Mouse (Mus musculus): Measurements from ENCODE around the gene Pld4. TPM values are rescaled to one million over a fixed set of nuclear protein-coding genes. Genes with fewer than 3 reads are reported as not detected.

Pld4 gene
- polyA plus RNA-seq, 1 experiment from 2014 or later: 15.0 TPM

DNA sequence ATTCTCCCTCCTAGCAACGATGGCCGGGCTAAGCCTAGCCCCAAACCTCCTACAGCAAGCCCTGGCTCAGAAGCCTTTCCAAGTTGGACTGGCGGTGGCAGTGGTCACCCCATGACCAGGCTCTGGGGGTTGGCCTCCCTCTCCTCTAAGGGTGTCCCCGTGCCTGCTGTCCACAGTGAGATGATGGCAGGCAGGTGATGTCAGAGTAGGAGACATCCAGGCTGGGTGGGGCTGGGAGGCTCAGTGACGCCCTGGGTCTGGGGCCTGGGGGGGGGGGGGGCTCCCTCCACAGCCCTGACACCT lies 37.5 kb upstream of the Pld4 start:
- peaks cover 5% of the 10 kb centered on the region; the same call in 1 of the 2 replicates for H3K27me3 ChIP-seq (ENCODE audit: control insufficient read depth, insufficient read depth, low read depth, low read length)
- no peak for ATAC-seq (ENCODE audit: low read depth)
- peak overlapping the region; percentile 88 for H3K4me2 ChIP-seq (ENCODE audit: low read depth, low read length)
- H3K9ac ChIP-seq (ENCODE audit: low read length): peak overlapping the region; percentile 79
- no peaks in the 10 kb centered on the region for H3K9me3 ChIP-seq (ENCODE audit: control insufficient read depth, low read length)
- no peaks in the 10 kb centered on the region for H3K36me3 ChIP-seq (ENCODE audit: control insufficient read depth, insufficient read depth, low read length)
- peak overlapping the region; percentile 74 for H3K4me3 ChIP-seq (ENCODE audit: low read length)
- peak overlapping the region; percentile 89; the same call in 1 of the 2 replicates for H3K27ac ChIP-seq (ENCODE audit: low read length)
- peaks cover 17% of the 10 kb centered on the region for H3K4me1 ChIP-seq (replicated peaks; ENCODE audit: control insufficient read depth, insufficient read depth, low read length)
- WGBS: 5% methylated on average over 4 of the region's 5 CpGs

DNA sequence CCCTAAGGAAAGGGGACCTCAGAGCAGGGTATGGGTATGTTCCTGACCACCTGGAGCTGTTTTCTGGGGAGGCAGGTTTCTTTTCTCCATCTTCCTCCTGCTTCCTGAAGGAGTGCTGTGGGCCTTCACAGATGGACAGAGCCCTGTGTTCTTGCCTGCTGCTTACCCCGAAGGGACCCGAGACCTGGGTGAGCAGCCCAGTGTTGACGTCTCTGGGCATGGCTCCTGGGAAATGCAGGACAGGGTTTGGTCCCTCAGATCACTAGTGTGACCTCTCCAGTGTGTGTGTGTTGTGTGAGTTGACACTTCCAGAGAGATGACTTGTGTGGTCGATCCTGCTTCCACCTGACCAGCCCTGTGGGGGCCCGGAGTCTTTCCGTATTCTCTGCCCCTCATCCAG lies 37.0 kb upstream of the Pld4 start:
- Histone ChIP-seq H3K27ac (ENCODE audit: low read length) (no peak overlapping the region), H3K27me3 (ENCODE audit: control insufficient read depth, insufficient read depth, low read depth, low read length) (peaks cover 5% of the 10 kb centered on the region; the same call in 1 of the 2 replicates), H3K36me3 (ENCODE audit: control insufficient read depth, insufficient read depth, low read length) (no peaks in the 10 kb centered on the region), H3K4me1 (replicated peaks; ENCODE audit: control insufficient read depth, insufficient read depth, low read length) (peaks cover 17% of the 10 kb centered on the region), H3K9ac (ENCODE audit: low read length) (peak overlapping the region; percentile 79), H3K4me2 (ENCODE audit: low read depth, low read length) (peak overlapping the region; percentile 88), H3K9me3 (ENCODE audit: control insufficient read depth, low read length) (no peaks in the 10 kb centered on the region), H3K4me3 (ENCODE audit: low read length) (peak overlapping the region; percentile 74)
- 72% methylated on average over 6 of the region's 6 CpGs for WGBS
- no peak for ATAC-seq (ENCODE audit: low read depth)

DNA sequence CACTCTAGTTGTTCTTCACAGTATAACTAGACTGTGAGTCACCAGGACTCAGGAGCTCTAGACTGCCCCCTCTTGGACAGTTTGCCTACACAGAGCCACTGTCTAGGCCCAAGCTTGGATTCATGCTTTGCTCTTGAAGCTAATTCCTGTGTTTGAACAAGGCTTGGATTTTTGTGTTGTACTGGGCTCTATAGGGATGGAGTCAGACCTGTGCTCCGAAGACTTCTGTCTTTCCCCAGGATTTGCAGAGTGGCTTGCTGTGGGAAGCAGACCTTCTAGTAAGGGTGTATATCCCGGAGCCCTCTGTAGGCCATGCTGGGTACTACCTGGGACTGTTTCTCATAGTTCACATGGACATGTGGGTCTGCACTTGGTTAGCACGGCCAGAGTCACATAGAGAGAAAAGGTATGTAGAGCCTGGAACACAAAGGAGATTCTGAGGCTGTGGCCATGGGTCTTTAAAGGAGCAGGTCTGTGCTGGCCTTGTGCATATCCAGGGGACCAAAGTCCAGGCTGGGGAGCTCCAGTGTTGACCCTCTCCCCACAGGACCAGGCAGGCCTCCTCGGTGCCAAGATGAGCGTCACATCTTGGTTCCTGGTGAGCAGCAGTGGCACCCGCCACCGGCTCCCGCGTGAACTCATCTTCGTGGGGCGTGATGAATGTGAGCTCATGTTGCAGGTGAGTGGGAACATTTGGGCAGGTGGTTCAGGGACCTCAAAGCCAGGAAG lies 36.2 kb upstream of the Pld4 start:
- no peak overlapping the region for H3K27ac ChIP-seq (ENCODE audit: low read length)
- H3K36me3 ChIP-seq (ENCODE audit: control insufficient read depth, insufficient read depth, low read length): no peaks in the 10 kb centered on the region
- peaks cover 14% of the 10 kb centered on the region for H3K4me1 ChIP-seq (replicated peaks; ENCODE audit: control insufficient read depth, insufficient read depth, low read length)
- H3K27me3 ChIP-seq (ENCODE audit: control insufficient read depth, insufficient read depth, low read depth, low read length): peaks cover 5% of the 10 kb centered on the region; the same call in 1 of the 2 replicates
- H3K4me3 ChIP-seq (ENCODE audit: low read length): no peak overlapping the region
- no peak for ATAC-seq (ENCODE audit: low read depth)
- WGBS: 69% methylated on average over 11 of the region's 11 CpGs
- no peak overlapping the region for H3K4me2 ChIP-seq (ENCODE audit: low read depth, low read length)
- no peak overlapping the region for H3K9ac ChIP-seq (ENCODE audit: low read length)
- no peaks in the 10 kb centered on the region for H3K9me3 ChIP-seq (ENCODE audit: control insufficient read depth, low read length)

DNA sequence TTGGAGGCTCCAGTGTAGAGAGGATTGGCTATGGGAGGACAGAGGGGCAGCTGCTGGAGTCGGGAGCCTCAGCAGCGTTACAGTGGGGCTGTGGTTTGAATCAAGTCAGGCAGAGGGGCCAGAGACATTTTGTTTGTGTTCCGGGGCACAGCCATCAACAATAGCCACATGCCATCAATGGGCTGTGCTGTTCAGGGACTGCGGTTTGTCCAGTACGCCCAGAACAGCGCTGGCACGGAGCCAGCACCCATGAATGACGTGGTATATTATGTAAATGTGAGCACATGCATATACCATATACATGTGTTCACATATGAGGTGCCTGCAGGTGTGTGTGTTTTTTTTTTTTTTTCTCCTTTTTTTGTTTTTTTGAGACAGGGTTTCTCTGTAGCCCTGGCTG lies 32.7 kb upstream of the Pld4 start:
- Histone ChIP-seq H3K27ac (ENCODE audit: low read length) (no peak overlapping the region), H3K9me3 (ENCODE audit: control insufficient read depth, low read length) (no peaks in the 10 kb centered on the region), H3K4me1 (replicated peaks; ENCODE audit: control insufficient read depth, insufficient read depth, low read length) (peaks cover 8% of the 10 kb centered on the region), H3K4me2 (ENCODE audit: low read depth, low read length) (no peak overlapping the region), H3K9ac (ENCODE audit: low read length) (no peak overlapping the region), H3K27me3 (ENCODE audit: control insufficient read depth, insufficient read depth, low read depth, low read length) (no peaks in the 10 kb centered on the region), H3K36me3 (ENCODE audit: control insufficient read depth, insufficient read depth, low read length) (0 out of 2 replicates have a peak, but pooled peaks cover 3% of the 10 kb centered on the region), H3K4me3 (ENCODE audit: low read length) (no peak overlapping the region)
- WGBS: 67% methylated on average over 8 of the region's 8 CpGs
- no peak for ATAC-seq (ENCODE audit: low read depth)

DNA sequence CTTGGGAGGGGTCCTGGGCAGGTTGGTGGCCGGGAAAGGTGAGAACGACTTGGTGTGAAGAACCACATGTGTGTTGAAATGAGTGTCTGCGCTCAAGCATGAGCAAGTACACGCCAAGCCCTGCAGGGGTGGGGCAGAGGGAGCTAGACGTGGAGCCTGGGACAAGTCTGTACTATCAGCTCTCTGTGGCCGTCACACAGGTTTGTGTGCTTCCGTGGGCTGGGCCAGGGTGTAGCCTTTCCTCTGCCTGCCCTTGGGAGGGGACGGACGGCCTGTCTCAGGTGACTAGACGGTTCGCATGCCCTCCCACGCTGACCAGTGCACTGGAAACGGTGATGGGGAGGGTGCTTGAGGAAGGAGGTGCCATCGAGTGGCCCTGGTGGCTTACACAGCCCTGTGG lies 29.6 kb upstream of the Pld4 start:
- Histone ChIP-seq H3K4me1 (replicated peaks; ENCODE audit: control insufficient read depth, insufficient read depth, low read length) (no peaks in the 10 kb centered on the region), H3K9ac (ENCODE audit: low read length) (no peak overlapping the region), H3K27me3 (ENCODE audit: control insufficient read depth, insufficient read depth, low read depth, low read length) (no peaks in the 10 kb centered on the region), H3K4me3 (ENCODE audit: low read length) (no peak overlapping the region), H3K27ac (ENCODE audit: low read length) (no peak overlapping the region), H3K4me2 (ENCODE audit: low read depth, low read length) (no peak overlapping the region), H3K9me3 (ENCODE audit: control insufficient read depth, low read length) (no peaks in the 10 kb centered on the region), H3K36me3 (ENCODE audit: control insufficient read depth, insufficient read depth, low read length) (peaks cover 9% of the 10 kb centered on the region; the same call in 1 of the 2 replicates)
- no peak for ATAC-seq (ENCODE audit: low read depth)
- 73% methylated on average over 14 of the region's 14 CpGs for WGBS

DNA sequence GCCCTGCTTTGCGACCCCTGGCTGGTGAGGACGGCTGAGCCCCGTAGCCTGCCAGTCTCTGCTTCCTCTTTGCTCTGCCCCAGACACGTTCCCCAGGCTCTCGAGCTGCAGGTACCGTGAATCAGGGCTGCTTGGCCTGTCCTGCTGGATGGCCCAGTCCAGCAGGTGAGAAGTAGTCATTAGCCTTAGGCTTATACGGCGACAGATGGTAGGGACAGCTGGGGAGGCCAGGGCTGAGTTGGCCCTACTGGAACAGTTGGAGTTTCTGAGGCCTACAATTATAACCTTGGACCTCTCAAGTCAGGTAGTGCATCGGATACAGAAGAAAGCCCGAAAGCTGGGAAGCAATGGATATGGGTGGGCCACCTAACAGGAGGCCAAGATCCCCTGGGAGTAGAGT lies 27.9 kb upstream of the Pld4 start:
- Histone ChIP-seq H3K9ac (ENCODE audit: low read length) (no peak overlapping the region), H3K36me3 (ENCODE audit: control insufficient read depth, insufficient read depth, low read length) (peaks cover 22% of the 10 kb centered on the region), H3K27ac (ENCODE audit: low read length) (no peak overlapping the region), H3K9me3 (ENCODE audit: control insufficient read depth, low read length) (no peaks in the 10 kb centered on the region), H3K4me1 (replicated peaks; ENCODE audit: control insufficient read depth, insufficient read depth, low read length) (no peaks in the 10 kb centered on the region), H3K27me3 (ENCODE audit: control insufficient read depth, insufficient read depth, low read depth, low read length) (no peaks in the 10 kb centered on the region), H3K4me3 (ENCODE audit: low read length) (no peak overlapping the region), H3K4me2 (ENCODE audit: low read depth, low read length) (no peak overlapping the region)
- ATAC-seq (ENCODE audit: low read depth): no peak
- 84% methylated on average over 10 of the region's 10 CpGs for WGBS

DNA sequence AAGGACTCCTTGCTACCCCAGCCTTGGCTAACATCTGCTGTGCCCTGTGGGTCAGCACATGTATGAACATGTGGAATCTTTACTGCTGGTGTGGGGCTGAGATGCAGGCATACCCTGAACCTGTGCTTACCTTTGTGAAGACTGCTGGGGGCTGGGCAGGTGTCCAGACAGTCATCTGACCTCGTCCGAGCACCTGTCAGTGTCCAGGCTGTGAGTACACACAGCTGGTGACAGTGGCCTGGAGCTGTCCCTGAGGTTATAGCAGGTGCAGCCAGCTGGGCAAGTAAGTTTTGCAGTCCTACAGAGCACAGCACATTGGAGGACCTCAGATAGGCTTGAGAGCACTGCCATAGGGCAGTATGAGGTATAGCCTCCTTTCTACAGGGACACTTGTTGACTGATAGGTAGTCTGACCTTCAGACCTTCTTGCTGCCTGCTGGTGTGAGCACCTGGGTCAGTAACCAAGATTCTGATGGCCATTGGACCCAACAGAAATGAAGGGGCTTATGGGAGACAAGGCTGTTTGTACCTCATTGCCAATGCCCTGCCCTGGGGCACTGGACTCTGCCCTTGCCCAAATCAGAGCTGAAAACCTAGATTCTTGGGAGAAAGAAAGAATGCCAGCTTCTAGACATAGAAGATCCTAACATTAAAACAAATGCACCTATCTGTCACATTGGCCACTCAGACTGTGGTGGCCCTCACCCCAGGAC lies 26.2 kb upstream of the Pld4 start:
- no peak overlapping the region for H3K27ac ChIP-seq (ENCODE audit: low read length)
- H3K4me3 ChIP-seq (ENCODE audit: low read length): no peak overlapping the region
- no peaks in the 10 kb centered on the region for H3K9me3 ChIP-seq (ENCODE audit: control insufficient read depth, low read length)
- no peaks in the 10 kb centered on the region for H3K27me3 ChIP-seq (ENCODE audit: control insufficient read depth, insufficient read depth, low read depth, low read length)
- no peak for ATAC-seq (ENCODE audit: low read depth)
- peaks cover 37% of the 10 kb centered on the region for H3K36me3 ChIP-seq (ENCODE audit: control insufficient read depth, insufficient read depth, low read length)
- 62% methylated on average over 2 of the region's 2 CpGs for WGBS
- H3K4me2 ChIP-seq (ENCODE audit: low read depth, low read length): no peak overlapping the region
- no peaks in the 10 kb centered on the region for H3K4me1 ChIP-seq (replicated peaks; ENCODE audit: control insufficient read depth, insufficient read depth, low read length)
- no peak overlapping the region for H3K9ac ChIP-seq (ENCODE audit: low read length)

DNA sequence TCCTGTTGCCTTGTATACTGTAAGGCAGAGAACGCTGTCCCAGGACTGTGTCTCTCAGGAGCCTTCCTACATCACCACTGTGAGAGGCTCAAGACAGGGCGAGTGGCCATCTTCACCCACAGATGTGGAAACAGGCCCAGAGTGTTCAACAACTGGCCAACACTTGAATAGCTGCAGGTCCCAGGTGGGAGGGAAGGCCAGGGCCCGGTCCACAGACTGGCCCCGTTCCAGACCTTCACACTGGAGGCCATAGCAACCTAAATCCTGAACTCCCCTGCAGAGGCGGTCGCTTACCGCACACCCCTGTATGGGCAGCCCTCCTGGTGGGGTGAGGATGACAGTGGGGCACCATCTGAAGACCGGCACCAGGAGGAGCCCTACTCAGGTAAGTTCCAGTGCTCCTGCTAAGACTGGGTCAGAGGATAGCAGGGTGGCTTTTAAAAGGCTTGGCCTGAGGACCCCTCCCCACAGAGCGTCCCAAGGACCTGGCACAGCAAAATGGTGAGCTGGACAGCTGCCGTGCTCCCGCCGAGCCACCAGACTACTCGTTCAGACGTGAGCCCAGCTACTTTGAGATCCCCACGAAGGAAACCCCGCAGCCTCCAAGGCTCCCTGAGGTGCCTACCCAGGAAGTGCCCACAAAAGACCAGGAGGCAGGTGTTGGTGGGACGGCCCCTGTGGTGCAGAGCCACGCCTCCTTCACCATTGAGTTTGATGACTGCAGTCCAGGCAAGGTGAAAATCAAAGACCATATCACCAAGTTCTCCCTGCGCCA lies 25.4 kb upstream of the Pld4 start:
- Histone ChIP-seq H3K9ac (ENCODE audit: low read length) (no peak overlapping the region), H3K4me2 (ENCODE audit: low read depth, low read length) (no peak overlapping the region), H3K36me3 (ENCODE audit: control insufficient read depth, insufficient read depth, low read length) (peaks cover 37% of the 10 kb centered on the region), H3K9me3 (ENCODE audit: control insufficient read depth, low read length) (no peaks in the 10 kb centered on the region), H3K27ac (ENCODE audit: low read length) (no peak overlapping the region), H3K27me3 (ENCODE audit: control insufficient read depth, insufficient read depth, low read depth, low read length) (no peaks in the 10 kb centered on the region), H3K4me1 (replicated peaks; ENCODE audit: control insufficient read depth, insufficient read depth, low read length) (no peaks in the 10 kb centered on the region), H3K4me3 (ENCODE audit: low read length) (no peak overlapping the region)
- 84% methylated on average over 19 of the region's 19 CpGs for WGBS
- ATAC-seq (ENCODE audit: low read depth): no peak
